Mouse (Mus musculus): ENCODE measurements at regions not wholly inside any gene's neighbourhood (a gene's known extent, or its start where the extent isn't known, plus 50 kb on each side); places are given as distances from the start of the nearest gene placed in this dataset.

- DNase-seq (ENCODE audit: low spot score), result no peak
- H3K4me3 ChIP-seq, result no peak overlapping the region
- 83% methylated on average over 8 of the region's 8 CpGs for WGBS
Observed at GRCm38 (mm10) chr3:119911532-119911931, 127.3 kb upstream of the Ptbp2 start.

GRCm38 (mm10) chr3:119904244-119904643, 120.0 kb upstream of the Ptbp2 start:
- Histone ChIP-seq H3K36me3 (no peaks in the 10 kb centered on the region), H3K27me3 (ENCODE audit: low read depth, poor library complexity, severe bottlenecking) (no peaks in the 10 kb centered on the region), H3K9me3 (replicated peaks) (no peaks in the 10 kb centered on the region), H3K4me3 (no peak overlapping the region), H3K4me1 (no peaks in the 10 kb centered on the region), H3K27ac (replicated peaks) (no peak overlapping the region)
- 77% methylated on average over 3 of the region's 3 CpGs for WGBS
- no peak for DNase-seq (ENCODE audit: low spot score)

More at GRCm38 (mm10) chr3:119911532-119911931, 127.3 kb upstream of the Ptbp2 start:
- Histone ChIP-seq H3K27ac (replicated peaks) (no peak overlapping the region), H3K27me3 (ENCODE audit: low read depth, poor library complexity, severe bottlenecking) (no peaks in the 10 kb centered on the region), H3K4me1 (no peaks in the 10 kb centered on the region), H3K36me3 (no peaks in the 10 kb centered on the region), H3K9me3 (replicated peaks) (no peaks in the 10 kb centered on the region)

- Histone ChIP-seq H3K9me3 (replicated peaks) (no peaks in the 10 kb centered on the region), H3K27me3 (ENCODE audit: low read depth, poor library complexity, severe bottlenecking) (no peaks in the 10 kb centered on the region), H3K4me3 (no peak overlapping the region), H3K4me1 (peaks cover 37% of the 10 kb centered on the region), H3K36me3 (no peaks in the 10 kb centered on the region), H3K27ac (replicated peaks) (no peak overlapping the region)
- 91% methylated on average over 3 of the region's 3 CpGs for WGBS
- DNase-seq (ENCODE audit: low spot score), result no peak
Observed at GRCm38 (mm10) chr3:119895141-119895540, 110.9 kb upstream of the Ptbp2 start.

- DNase-seq (ENCODE audit: low spot score), result no peak
- peaks cover 37% of the 10 kb centered on the region for H3K4me1 ChIP-seq
- H3K27ac ChIP-seq (replicated peaks), result peak overlapping the region; percentile 70; the same call in 1 of the 2 replicates
- WGBS, result 76% methylated on average over 10 of the region's 10 CpGs
- peak overlapping the region; percentile 45 for H3K4me3 ChIP-seq
- H3K36me3 ChIP-seq, result no peaks in the 10 kb centered on the region
- H3K27me3 ChIP-seq (ENCODE audit: low read depth, poor library complexity, severe bottlenecking), result no peaks in the 10 kb centered on the region
- H3K9me3 ChIP-seq (replicated peaks), result no peaks in the 10 kb centered on the region
Observed at GRCm38 (mm10) chr3:119894035-119894434, 109.8 kb upstream of the Ptbp2 start.

- peak; percentile 46 for DNase-seq (ENCODE audit: low spot score)
- WGBS, result 14% methylated on average over 20 of the region's 20 CpGs
- Histone ChIP-seq H3K4me1 (peaks cover 37% of the 10 kb centered on the region), H3K4me3 (peak overlapping the region; percentile 45), H3K27me3 (ENCODE audit: low read depth, poor library complexity, severe bottlenecking) (no peaks in the 10 kb centered on the region), H3K36me3 (no peaks in the 10 kb centered on the region), H3K9me3 (replicated peaks) (no peaks in the 10 kb centered on the region), H3K27ac (replicated peaks) (peak overlapping the region; percentile 70)
Observed at GRCm38 (mm10) chr3:119893165-119893910, 109.1 kb upstream of the Ptbp2 start.

GRCm38 (mm10) chr3:119892533-119893164, 108.4 kb upstream of the Ptbp2 start:
- no peak for DNase-seq (ENCODE audit: low spot score)
- no peaks in the 10 kb centered on the region for H3K9me3 ChIP-seq (replicated peaks)
- H3K4me3 ChIP-seq, result no peak overlapping the region
- no peaks in the 10 kb centered on the region for H3K27me3 ChIP-seq (ENCODE audit: low read depth, poor library complexity, severe bottlenecking)
- 0 out of 2 replicates have a peak overlapping the region, but pooled peaks have one; percentile 0 for H3K27ac ChIP-seq (replicated peaks)
- WGBS, result 72% methylated on average over 9 of the region's 9 CpGs
- no peaks in the 10 kb centered on the region for H3K36me3 ChIP-seq
- peaks cover 37% of the 10 kb centered on the region for H3K4me1 ChIP-seq

GRCm38 (mm10) chr3:119890911-119891310, 106.6 kb upstream of the Ptbp2 start:
- H3K4me1 ChIP-seq, result peaks cover 30% of the 10 kb centered on the region
- H3K36me3 ChIP-seq, result no peaks in the 10 kb centered on the region
- WGBS, result 73% methylated on average over 4 of the region's 4 CpGs
- H3K27ac ChIP-seq (replicated peaks), result no peak overlapping the region
- no peak overlapping the region for H3K4me3 ChIP-seq
- DNase-seq (ENCODE audit: low spot score), result no peak
- H3K27me3 ChIP-seq (ENCODE audit: low read depth, poor library complexity, severe bottlenecking), result no peaks in the 10 kb centered on the region
- no peaks in the 10 kb centered on the region for H3K9me3 ChIP-seq (replicated peaks)

- Histone ChIP-seq H3K27me3 (ENCODE audit: low read depth, poor library complexity, severe bottlenecking) (no peaks in the 10 kb centered on the region), H3K36me3 (no peaks in the 10 kb centered on the region), H3K27ac (replicated peaks) (no peak overlapping the region), H3K4me1 (peaks cover 13% of the 10 kb centered on the region), H3K9me3 (replicated peaks) (no peaks in the 10 kb centered on the region), H3K4me3 (no peak overlapping the region)
- DNase-seq (ENCODE audit: low spot score), result no peak
- 93% methylated on average over 3 of the region's 3 CpGs for WGBS
Observed at GRCm38 (mm10) chr3:119888487-119888886, 104.2 kb upstream of the Ptbp2 start.

- no peak overlapping the region for H3K4me3 ChIP-seq
- H3K27me3 ChIP-seq (ENCODE audit: low read depth, poor library complexity, severe bottlenecking), result no peaks in the 10 kb centered on the region
- no peaks in the 10 kb centered on the region for H3K9me3 ChIP-seq (replicated peaks)
- H3K27ac ChIP-seq (replicated peaks), result no peak overlapping the region
- H3K4me1 ChIP-seq, result 0 out of 2 replicates have a peak, but pooled peaks cover 6% of the 10 kb centered on the region
- DNase-seq (ENCODE audit: low spot score), result peak; percentile 63
- H3K36me3 ChIP-seq, result no peaks in the 10 kb centered on the region
- 49% methylated on average over 5 of the region's 5 CpGs for WGBS
Observed at GRCm38 (mm10) chr3:119876395-119876794, 92.1 kb upstream of the Ptbp2 start.

- Histone ChIP-seq H3K36me3 (no peaks in the 10 kb centered on the region), H3K9me3 (replicated peaks) (no peaks in the 10 kb centered on the region), H3K27me3 (ENCODE audit: low read depth, poor library complexity, severe bottlenecking) (no peaks in the 10 kb centered on the region), H3K4me3 (no peak overlapping the region), H3K27ac (replicated peaks) (no peak overlapping the region), H3K4me1 (0 out of 2 replicates have a peak, but pooled peaks cover 6% of the 10 kb centered on the region)
- 93% methylated on average over 1 of the region's 1 CpGs for WGBS
- DNase-seq (ENCODE audit: low spot score), result no peak
Observed at GRCm38 (mm10) chr3:119875061-119875460, 90.8 kb upstream of the Ptbp2 start.

GRCm38 (mm10) chr3:119862194-119862957, 78.1 kb upstream of the Ptbp2 start:
- DNase-seq (ENCODE audit: low spot score), result peak; percentile 14

More at GRCm38 (mm10) chr3:119862194-119862957, 78.1 kb upstream of the Ptbp2 start:
- Histone ChIP-seq H3K36me3 (no peaks in the 10 kb centered on the region), H3K4me3 (no peak overlapping the region), H3K27me3 (ENCODE audit: low read depth, poor library complexity, severe bottlenecking) (no peaks in the 10 kb centered on the region), H3K9me3 (replicated peaks) (no peaks in the 10 kb centered on the region), H3K27ac (replicated peaks) (no peak overlapping the region), H3K4me1 (peaks cover 10% of the 10 kb centered on the region)
- 75% methylated on average over 7 of the region's 7 CpGs for WGBS
